Mouse (Mus musculus): Measurements from ENCODE around the gene Rora. TPM values are rescaled to one million over a fixed set of nuclear protein-coding genes. Genes with fewer than 3 reads are reported as not detected.

The Rora gene
- polyA plus RNA-seq, 1 experiment from 2014 or later = 12.5 TPM

- Histone ChIP-seq H3K27ac (no peak overlapping the region), H3K4me1 (no peaks in the 10 kb centered on the region), H3K9ac (no peak overlapping the region), H3K4me3 (no peak overlapping the region), H3K27me3 (no peaks in the 10 kb centered on the region), H3K36me3 (no peaks in the 10 kb centered on the region), H3K9me3 (no peaks in the 10 kb centered on the region), H3K4me2 (replicated peaks) (no peak overlapping the region)
- WGBS = 91% methylated on average over 5 of the region's 5 CpGs
- ATAC-seq (ENCODE audit: insufficient number of reproducible peaks, insufficient read depth, low FRiP score, low TSS enrichment) = no peak
Measured at GRCm38 (mm10) chr9:68963898-68964297, 310.3 kb downstream of the Rora start.

GRCm38 (mm10) chr9:68966540-68966939, 313.0 kb downstream of the Rora start:
- H3K36me3 ChIP-seq = no peaks in the 10 kb centered on the region
- 44% methylated on average over 13 of the region's 13 CpGs for WGBS
- H3K4me1 ChIP-seq = no peaks in the 10 kb centered on the region

GRCm38 (mm10) chr9:68970074-68970473, 316.5 kb downstream of the Rora start:
- no peak overlapping the region for H3K9ac ChIP-seq
- H3K27ac ChIP-seq = no peak overlapping the region
- H3K9me3 ChIP-seq = no peaks in the 10 kb centered on the region
- no peak overlapping the region for H3K4me3 ChIP-seq
- H3K4me1 ChIP-seq = no peaks in the 10 kb centered on the region
- H3K36me3 ChIP-seq = no peaks in the 10 kb centered on the region
- H3K27me3 ChIP-seq = no peaks in the 10 kb centered on the region
- WGBS = 88% methylated on average over 6 of the region's 6 CpGs
- H3K4me2 ChIP-seq (replicated peaks) = no peak overlapping the region
- ATAC-seq (ENCODE audit: insufficient number of reproducible peaks, insufficient read depth, low FRiP score, low TSS enrichment) = no peak

More at GRCm38 (mm10) chr9:68966540-68966939, 313.0 kb downstream of the Rora start:
- no peak for ATAC-seq (ENCODE audit: insufficient number of reproducible peaks, insufficient read depth, low FRiP score, low TSS enrichment)
- Histone ChIP-seq H3K4me2 (replicated peaks) (no peak overlapping the region), H3K27ac (no peak overlapping the region), H3K9ac (no peak overlapping the region), H3K27me3 (no peaks in the 10 kb centered on the region), H3K9me3 (no peaks in the 10 kb centered on the region), H3K4me3 (no peak overlapping the region)

- WGBS = 80% methylated on average over 7 of the region's 7 CpGs
- Histone ChIP-seq H3K27me3 (no peaks in the 10 kb centered on the region), H3K4me1 (peaks cover 11% of the 10 kb centered on the region; the same call in 1 of the 2 replicates), H3K27ac (no peak overlapping the region), H3K36me3 (no peaks in the 10 kb centered on the region), H3K4me3 (no peak overlapping the region), H3K4me2 (replicated peaks) (no peak overlapping the region), H3K9ac (no peak overlapping the region), H3K9me3 (no peaks in the 10 kb centered on the region)
- ATAC-seq (ENCODE audit: insufficient number of reproducible peaks, insufficient read depth, low FRiP score, low TSS enrichment) = no peak
Measured at GRCm38 (mm10) chr9:68972277-68972676, 318.7 kb downstream of the Rora start.

- Histone ChIP-seq H3K27ac (no peak overlapping the region), H3K4me2 (replicated peaks) (no peak overlapping the region), H3K36me3 (no peaks in the 10 kb centered on the region), H3K27me3 (0 out of 2 replicates have a peak, but pooled peaks cover 3% of the 10 kb centered on the region), H3K9me3 (no peaks in the 10 kb centered on the region), H3K4me3 (no peak overlapping the region), H3K4me1 (peaks cover 18% of the 10 kb centered on the region; the same call in 1 of the 2 replicates), H3K9ac (no peak overlapping the region)
- 93% methylated on average over 2 of the region's 2 CpGs for WGBS
- no peak for ATAC-seq (ENCODE audit: insufficient number of reproducible peaks, insufficient read depth, low FRiP score, low TSS enrichment)
Measured at GRCm38 (mm10) chr9:68974517-68974916, 320.9 kb downstream of the Rora start.

GRCm38 (mm10) chr9:68976136-68976535, 322.6 kb downstream of the Rora start:
- no peak overlapping the region for H3K27ac ChIP-seq
- WGBS = 41% methylated on average over 5 of the region's 5 CpGs

GRCm38 (mm10) chr9:68976851-68977250, 323.3 kb downstream of the Rora start:
- Histone ChIP-seq H3K27ac (no peak overlapping the region), H3K36me3 (no peaks in the 10 kb centered on the region), H3K4me1 (peaks cover 18% of the 10 kb centered on the region; the same call in 1 of the 2 replicates), H3K9ac (no peak overlapping the region), H3K4me2 (replicated peaks) (no peak overlapping the region), H3K9me3 (no peaks in the 10 kb centered on the region), H3K27me3 (0 out of 2 replicates have a peak, but pooled peaks cover 4% of the 10 kb centered on the region), H3K4me3 (no peak overlapping the region)
- no peak for ATAC-seq (ENCODE audit: insufficient number of reproducible peaks, insufficient read depth, low FRiP score, low TSS enrichment)
- 44% methylated on average over 4 of the region's 4 CpGs for WGBS

More at GRCm38 (mm10) chr9:68976136-68976535, 322.6 kb downstream of the Rora start:
- Histone ChIP-seq H3K27me3 (0 out of 2 replicates have a peak, but pooled peaks cover 4% of the 10 kb centered on the region), H3K36me3 (no peaks in the 10 kb centered on the region), H3K9ac (no peak overlapping the region), H3K4me1 (peaks cover 18% of the 10 kb centered on the region; the same call in 1 of the 2 replicates), H3K4me3 (no peak overlapping the region), H3K9me3 (no peaks in the 10 kb centered on the region), H3K4me2 (replicated peaks) (no peak overlapping the region)
- no peak for ATAC-seq (ENCODE audit: insufficient number of reproducible peaks, insufficient read depth, low FRiP score, low TSS enrichment)

- no peaks in the 10 kb centered on the region for H3K9me3 ChIP-seq
- no peak for ATAC-seq (ENCODE audit: insufficient number of reproducible peaks, insufficient read depth, low FRiP score, low TSS enrichment)
- no peak overlapping the region for H3K9ac ChIP-seq
- no peaks in the 10 kb centered on the region for H3K36me3 ChIP-seq
- no peak overlapping the region for H3K27ac ChIP-seq
- peaks cover 23% of the 10 kb centered on the region for H3K4me1 ChIP-seq
- H3K27me3 ChIP-seq = 0 out of 2 replicates have a peak, but pooled peaks cover 4% of the 10 kb centered on the region
- 68% methylated on average over 4 of the region's 4 CpGs for WGBS
- H3K4me3 ChIP-seq = no peak overlapping the region
- H3K4me2 ChIP-seq (replicated peaks) = no peak overlapping the region
Measured at GRCm38 (mm10) chr9:68978656-68979055, 325.1 kb downstream of the Rora start.

GRCm38 (mm10) chr9:68980041-68980440, 326.5 kb downstream of the Rora start:
- H3K4me3 ChIP-seq = no peak overlapping the region
- 0 out of 2 replicates have a peak, but pooled peaks cover 4% of the 10 kb centered on the region for H3K27me3 ChIP-seq
- H3K9ac ChIP-seq = no peak overlapping the region
- WGBS = 57% methylated on average over 4 of the region's 4 CpGs
- no peak overlapping the region for H3K4me2 ChIP-seq (replicated peaks)
- H3K4me1 ChIP-seq = peaks cover 27% of the 10 kb centered on the region
- no peak for ATAC-seq (ENCODE audit: insufficient number of reproducible peaks, insufficient read depth, low FRiP score, low TSS enrichment)
- no peaks in the 10 kb centered on the region for H3K36me3 ChIP-seq
- no peaks in the 10 kb centered on the region for H3K9me3 ChIP-seq
- no peak overlapping the region for H3K27ac ChIP-seq

- ATAC-seq (ENCODE audit: insufficient number of reproducible peaks, insufficient read depth, low FRiP score, low TSS enrichment) = no peak
- Histone ChIP-seq H3K9me3 (no peaks in the 10 kb centered on the region), H3K36me3 (no peaks in the 10 kb centered on the region), H3K4me2 (replicated peaks) (no peak overlapping the region), H3K27ac (no peak overlapping the region), H3K27me3 (no peaks in the 10 kb centered on the region), H3K4me1 (peaks cover 20% of the 10 kb centered on the region), H3K4me3 (no peak overlapping the region), H3K9ac (no peak overlapping the region)
- WGBS = 79% methylated on average over 6 of the region's 6 CpGs
Measured at GRCm38 (mm10) chr9:68985046-68985445, 331.5 kb downstream of the Rora start.

- Histone ChIP-seq H3K27me3 (no peaks in the 10 kb centered on the region), H3K4me2 (replicated peaks) (no peak overlapping the region), H3K9ac (no peak overlapping the region), H3K27ac (no peak overlapping the region), H3K4me3 (no peak overlapping the region), H3K4me1 (peaks cover 20% of the 10 kb centered on the region), H3K36me3 (no peaks in the 10 kb centered on the region), H3K9me3 (no peaks in the 10 kb centered on the region)
- no peak for ATAC-seq (ENCODE audit: insufficient number of reproducible peaks, insufficient read depth, low FRiP score, low TSS enrichment)
- WGBS = 61% methylated on average over 3 of the region's 3 CpGs
Measured at GRCm38 (mm10) chr9:68985796-68986195, 332.2 kb downstream of the Rora start.

- 74% methylated on average over 6 of the region's 6 CpGs for WGBS
- Histone ChIP-seq H3K27me3 (no peaks in the 10 kb centered on the region), H3K27ac (no peak overlapping the region)
Measured at GRCm38 (mm10) chr9:68987290-68988042, 333.9 kb downstream of the Rora start.

More at GRCm38 (mm10) chr9:68987290-68988042, 333.9 kb downstream of the Rora start:
- Histone ChIP-seq H3K9me3 (no peaks in the 10 kb centered on the region), H3K4me2 (replicated peaks) (no peak overlapping the region), H3K9ac (no peak overlapping the region), H3K4me3 (no peak overlapping the region), H3K4me1 (peaks cover 20% of the 10 kb centered on the region), H3K36me3 (no peaks in the 10 kb centered on the region)
- ATAC-seq (ENCODE audit: insufficient number of reproducible peaks, insufficient read depth, low FRiP score, low TSS enrichment) = no peak
